Mouse (Mus musculus): ENCODE measurements around the gene Alms1. TPM values are rescaled to one million over a fixed set of nuclear protein-coding genes. Genes with fewer than 3 reads are reported as not detected.

Gene Alms1
- polyA plus RNA-seq (2014; fragmentation: Illumina TruSeq; extraction: RNeasy Lipid Tissue Mini Kit (QIAGEN cat#74804); ENCODE audit: low read depth, low replicate concordance), result 1.2 TPM

DNA sequence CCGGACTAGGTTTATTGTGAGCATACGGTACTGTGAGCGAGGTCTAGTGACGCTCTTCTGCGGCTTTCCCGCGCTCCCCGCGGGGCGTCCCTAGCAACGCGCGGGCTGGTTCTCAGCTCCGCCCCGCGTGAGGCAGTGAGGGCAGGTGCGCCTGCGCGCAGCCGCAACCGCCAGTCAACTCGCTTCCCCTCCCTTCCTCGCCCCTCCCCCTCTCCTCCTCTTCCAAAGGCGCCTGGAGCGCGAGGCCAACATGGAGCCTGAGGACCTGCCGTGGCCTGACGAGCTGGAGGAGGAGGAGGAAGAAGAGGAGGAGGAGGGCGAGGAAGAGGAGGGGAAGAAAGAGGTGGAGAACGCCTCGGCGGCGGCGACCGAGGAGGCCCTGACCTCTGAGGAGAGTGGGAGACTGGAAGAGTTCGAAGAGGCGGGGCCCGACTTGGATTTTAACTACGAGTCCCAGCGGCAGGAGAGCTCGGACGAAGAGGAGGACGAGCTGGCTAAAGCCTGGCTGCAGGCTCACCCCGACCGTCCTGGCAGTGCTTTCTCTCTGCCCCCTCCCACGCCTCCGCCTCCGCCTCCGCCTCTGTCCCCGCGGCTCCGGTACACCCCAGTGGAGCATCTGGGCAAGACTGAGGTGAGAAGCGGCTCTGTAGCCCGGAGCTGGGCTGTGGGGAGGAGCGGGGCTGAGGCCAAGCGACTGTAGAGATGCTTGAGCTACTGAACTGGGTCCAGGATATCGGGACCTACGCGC is at the start of gene Alms1:
Gene Alms1 (plus strand): TSS at position 136 of the 748 bp plus-strand sequence.

DNA sequence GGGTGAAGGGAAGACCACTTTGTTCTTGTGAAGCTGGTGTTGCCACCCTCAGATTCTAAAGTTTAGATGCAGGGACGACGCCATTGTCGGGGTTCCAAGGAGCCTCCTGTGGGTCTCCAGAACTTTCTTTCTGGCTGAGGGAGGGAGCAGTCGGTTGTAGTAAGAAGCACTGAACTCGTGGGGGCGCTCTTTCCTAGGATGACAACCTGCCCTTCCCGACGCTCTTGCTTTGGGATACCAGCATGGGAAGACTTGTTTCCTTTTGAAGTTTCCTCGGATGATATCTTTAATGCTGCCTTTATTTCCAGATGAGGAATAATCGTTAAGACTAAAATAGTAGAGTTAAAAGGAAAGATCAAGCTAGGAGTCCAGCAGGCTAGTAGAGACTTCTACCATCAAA is 125.8 kb downstream of the Alms1 start, which contains the start of gene Nat8f7:
Gene Nat8f7 (minus strand): TSS at position 101 of the 400 bp plus-strand sequence.

Other genes with a start within 250 kb of the Alms1 start
- gene Rab11fip5, start 212.9 kb upstream of the Alms1 start, polyA plus RNA-seq (2014; fragmentation: Illumina TruSeq; extraction: RNeasy Lipid Tissue Mini Kit (QIAGEN cat#74804); ENCODE audit: low read depth, low replicate concordance), result 0.11 TPM
- not detected for gene Noto, start 163.6 kb upstream of the Alms1 start, polyA plus RNA-seq (2014; fragmentation: Illumina TruSeq; extraction: RNeasy Lipid Tissue Mini Kit (QIAGEN cat#74804); ENCODE audit: low read depth, low replicate concordance)
- gene Smyd5, start 155.5 kb upstream of the Alms1 start, polyA plus RNA-seq (2014; fragmentation: Illumina TruSeq; extraction: RNeasy Lipid Tissue Mini Kit (QIAGEN cat#74804); ENCODE audit: low read depth, low replicate concordance), result 2.9 TPM
- gene Cct7, start 136.0 kb upstream of the Alms1 start, polyA plus RNA-seq (2014; fragmentation: Illumina TruSeq; extraction: RNeasy Lipid Tissue Mini Kit (QIAGEN cat#74804); ENCODE audit: low read depth, low replicate concordance), result 59.6 TPM
- 2.7 TPM for gene Pradc1, start 135.6 kb upstream of the Alms1 start, polyA plus RNA-seq (2014; fragmentation: Illumina TruSeq; extraction: RNeasy Lipid Tissue Mini Kit (QIAGEN cat#74804); ENCODE audit: low read depth, low replicate concordance)
- not detected for gene Fbxo41, start 84.5 kb upstream of the Alms1 start, polyA plus RNA-seq (2014; fragmentation: Illumina TruSeq; extraction: RNeasy Lipid Tissue Mini Kit (QIAGEN cat#74804); ENCODE audit: low read depth, low replicate concordance)
- gene Egr4, start 73.9 kb upstream of the Alms1 start, polyA plus RNA-seq (2014; fragmentation: Illumina TruSeq; extraction: RNeasy Lipid Tissue Mini Kit (QIAGEN cat#74804); ENCODE audit: low read depth, low replicate concordance), result not detected
- gene Nat8f7, start 125.7 kb downstream of the Alms1 start, polyA plus RNA-seq (2014; fragmentation: Illumina TruSeq; extraction: RNeasy Lipid Tissue Mini Kit (QIAGEN cat#74804); ENCODE audit: low read depth, low replicate concordance), result 0.37 TPM
- gene Nat8f3, start 178.2 kb downstream of the Alms1 start, polyA plus RNA-seq (2014; fragmentation: Illumina TruSeq; extraction: RNeasy Lipid Tissue Mini Kit (QIAGEN cat#74804); ENCODE audit: low read depth, low replicate concordance), result 1.2 TPM
- gene Nat8f6, start 233.4 kb downstream of the Alms1 start, polyA plus RNA-seq (2014; fragmentation: Illumina TruSeq; extraction: RNeasy Lipid Tissue Mini Kit (QIAGEN cat#74804); ENCODE audit: low read depth, low replicate concordance), result not detected
- gene Nat8f5, start 233.4 kb downstream of the Alms1 start, polyA plus RNA-seq (2014; fragmentation: Illumina TruSeq; extraction: RNeasy Lipid Tissue Mini Kit (QIAGEN cat#74804); ENCODE audit: low read depth, low replicate concordance), result 0.85 TPM
- 0.37 TPM for gene Nat8, start 244.6 kb downstream of the Alms1 start, polyA plus RNA-seq (2014; fragmentation: Illumina TruSeq; extraction: RNeasy Lipid Tissue Mini Kit (QIAGEN cat#74804); ENCODE audit: low read depth, low replicate concordance)